Mouse (Mus musculus) stomach, embryonic 16.5 days (tissue): ENCODE measurements at regions not wholly inside any gene's neighbourhood (a gene's known extent, or its start where the extent isn't known, plus 50 kb on each side); places are given as distances from the start of the nearest gene placed in this dataset.

ENCODE experiments used
- ATAC-seq: fragments of 200-750 bp; cut with Nextera tagmentation; 2 replicates; pipeline ENCODE4 v1.8.0; 2017; ENCODE audit warnings: moderate number of reproducible peaks, moderate TSS enrichment; ENCODE audit not compliant: insufficient read depth, low FRiP score
- H3K27ac ChIP-seq: fragments of 300-500 bp; sonication (generic); 2 replicates; pipeline ENCODE4 v1.5.1; 2014; ENCODE audit warnings: low read length
- H3K27me3 ChIP-seq: fragments of 300-500 bp; sonication (generic); 2 replicates; pipeline ENCODE4 v1.6.1; 2014; ENCODE audit warnings: low read length, control low read depth, mixed read lengths; ENCODE audit not compliant: control insufficient read depth, insufficient read depth
- H3K36me3 ChIP-seq: fragments of 300-500 bp; sonication (generic); 2 replicates; pipeline ENCODE4 v1.6.1; 2014; ENCODE audit warnings: low read length; ENCODE audit not compliant: control insufficient read depth, insufficient read depth
- H3K4me1 ChIP-seq: fragments of 300-500 bp; sonication (generic); 2 replicates; pipeline ENCODE4 v1.6.1; 2014; ENCODE audit warnings: low read length, control low read depth, mixed read lengths; ENCODE audit not compliant: control insufficient read depth, insufficient read depth
- H3K4me2 ChIP-seq: fragments of 300-500 bp; sonication (generic); 2 replicates; pipeline ENCODE4 v1.6.1; 2014; ENCODE audit warnings: low read depth, low read length, mixed read lengths
- H3K4me3 ChIP-seq: fragments of 300-500 bp; sonication (generic); replicated peaks from 2 replicates; pipeline ENCODE4 v1.5.1; 2014; ENCODE audit warnings: mild to moderate bottlenecking, low read length
- H3K9ac ChIP-seq: fragments of 300-500 bp; sonication (generic); 2 replicates; pipeline ENCODE4 v1.6.1; 2014; ENCODE audit warnings: low read length
- H3K9me3 ChIP-seq: fragments of 300-500 bp; sonication (generic); replicated peaks from 2 replicates; pipeline ENCODE4 v1.6.1; 2016; ENCODE audit warnings: low read length, control low read depth; ENCODE audit not compliant: control insufficient read depth
- WGBS: fragments of 180-500 bp; shearing (Covaris S2); extraction: QIAGEN DNeasy Blood & Tissue Kit; methylation state at CpG from one replicate; pipeline ENCODE4 v1.1.7; 2014; 5-methylcytosine and 5-hydroxymethylcytosine counted together

DNA sequence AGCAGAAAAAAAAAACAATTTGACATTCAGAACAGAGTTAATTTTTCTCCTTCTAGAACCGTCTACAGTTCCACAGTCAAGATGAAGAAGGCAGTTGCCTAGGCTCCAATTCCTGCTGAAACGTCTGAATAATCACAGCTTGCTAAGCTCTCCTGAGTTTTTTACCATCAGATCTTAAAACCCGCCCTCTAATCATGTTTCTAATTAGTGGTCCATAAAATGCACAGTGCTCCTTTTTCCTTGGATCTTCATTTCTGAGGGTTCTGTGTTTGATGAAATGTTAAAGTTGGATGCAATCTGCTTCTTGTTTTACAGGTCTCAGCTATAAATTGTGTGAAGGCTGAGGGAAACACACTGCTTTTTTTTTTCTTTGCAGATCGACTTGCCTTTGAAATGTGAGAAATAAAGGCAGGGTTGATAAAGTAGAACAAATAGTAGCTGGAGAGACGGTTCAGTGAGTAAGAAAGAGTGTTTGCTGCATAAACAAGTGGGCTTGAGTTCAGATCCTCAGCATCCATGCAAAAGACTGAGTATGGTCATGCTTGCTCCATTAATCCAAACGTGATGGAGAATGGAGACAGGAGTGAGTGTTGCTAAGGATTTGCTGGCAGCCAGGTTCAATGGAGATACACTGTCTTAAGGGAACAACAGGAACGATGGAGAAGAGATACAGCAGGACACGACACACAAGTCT, 499.3 kb downstream of the Nuf2 start:
- no peak overlapping the region for H3K27ac ChIP-seq
- no peak overlapping the region for H3K4me3 ChIP-seq
- ATAC-seq = no peak
- H3K4me1 ChIP-seq = no peaks in the 10 kb centered on the region
- no peak overlapping the region for H3K9ac ChIP-seq
- H3K4me2 ChIP-seq = no peak overlapping the region
- H3K27me3 ChIP-seq = no peaks in the 10 kb centered on the region
- H3K36me3 ChIP-seq = no peaks in the 10 kb centered on the region
- no peaks in the 10 kb centered on the region for H3K9me3 ChIP-seq
- whole genome bisulfite sequencing = 60% methylated on average over 8 of the region's 8 CpGs

DNA sequence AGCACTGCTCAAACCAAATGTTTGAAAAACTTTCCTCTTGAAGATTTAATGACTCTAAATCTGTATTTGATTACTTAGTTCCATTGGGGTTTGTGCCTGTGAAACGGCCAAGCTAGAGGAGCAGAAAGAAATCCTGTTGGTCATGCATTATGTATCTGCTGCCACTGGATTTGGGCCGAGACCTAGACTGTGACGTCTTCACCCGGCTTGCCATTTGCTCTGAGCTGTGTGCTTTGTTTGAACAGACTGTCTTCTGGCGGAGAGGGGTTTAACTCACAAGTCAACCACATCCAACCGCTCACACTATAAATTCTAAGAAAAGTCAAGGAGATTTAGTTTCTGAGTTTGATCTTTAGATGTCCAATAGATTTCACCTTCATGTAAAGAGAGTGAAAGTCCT, 503.6 kb downstream of the Nuf2 start:
- H3K4me3 ChIP-seq = no peak overlapping the region
- no peaks in the 10 kb centered on the region for H3K9me3 ChIP-seq
- WGBS = 64% methylated on average over 6 of the region's 6 CpGs
- no peak for ATAC-seq
- no peaks in the 10 kb centered on the region for H3K27me3 ChIP-seq
- no peak overlapping the region for H3K27ac ChIP-seq
- no peaks in the 10 kb centered on the region for H3K36me3 ChIP-seq
- H3K9ac ChIP-seq = no peak overlapping the region
- no peaks in the 10 kb centered on the region for H3K4me1 ChIP-seq
- H3K4me2 ChIP-seq = no peak overlapping the region

- no peaks in the 10 kb centered on the region for H3K27me3 ChIP-seq
- H3K9ac ChIP-seq = no peak overlapping the region
- H3K36me3 ChIP-seq = no peaks in the 10 kb centered on the region
- H3K4me1 ChIP-seq = no peaks in the 10 kb centered on the region
- no peak overlapping the region for H3K4me3 ChIP-seq
- no peak for ATAC-seq
- 89% methylated on average over 3 of the region's 3 CpGs for WGBS
- no peak overlapping the region for H3K27ac ChIP-seq
- H3K4me2 ChIP-seq = no peak overlapping the region
- H3K9me3 ChIP-seq = no peaks in the 10 kb centered on the region
These were observed 504.0 kb downstream of the Nuf2 start for GRCm38 (mm10) chr1:169027241-169027640.

DNA sequence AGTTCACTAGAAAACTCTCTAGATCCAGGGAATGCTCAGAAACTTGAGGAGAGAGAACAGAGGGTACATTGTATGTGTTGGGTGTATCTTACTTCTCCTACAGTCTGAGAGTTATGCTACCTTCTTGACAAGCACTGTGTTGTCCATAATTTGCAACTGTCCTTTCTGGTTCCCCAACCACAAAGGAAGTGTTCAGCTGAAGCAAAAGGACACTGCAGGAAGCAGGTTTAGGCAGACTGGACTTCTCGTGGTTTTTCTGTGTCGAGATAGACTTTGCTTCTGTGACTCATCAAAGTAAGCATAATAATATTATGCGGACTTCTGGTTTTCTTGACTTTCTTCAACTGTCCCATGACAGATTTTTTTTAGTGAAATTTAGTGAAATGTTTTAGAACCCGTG, 506.7 kb downstream of the Nuf2 start:
- H3K36me3 ChIP-seq = no peaks in the 10 kb centered on the region
- no peak overlapping the region for H3K9ac ChIP-seq
- no peaks in the 10 kb centered on the region for H3K9me3 ChIP-seq
- no peak overlapping the region for H3K27ac ChIP-seq
- no peaks in the 10 kb centered on the region for H3K4me1 ChIP-seq
- no peak for ATAC-seq
- no peak overlapping the region for H3K4me2 ChIP-seq
- H3K4me3 ChIP-seq = no peak overlapping the region
- 79% methylated on average over 4 of the region's 4 CpGs for WGBS
- no peaks in the 10 kb centered on the region for H3K27me3 ChIP-seq

DNA sequence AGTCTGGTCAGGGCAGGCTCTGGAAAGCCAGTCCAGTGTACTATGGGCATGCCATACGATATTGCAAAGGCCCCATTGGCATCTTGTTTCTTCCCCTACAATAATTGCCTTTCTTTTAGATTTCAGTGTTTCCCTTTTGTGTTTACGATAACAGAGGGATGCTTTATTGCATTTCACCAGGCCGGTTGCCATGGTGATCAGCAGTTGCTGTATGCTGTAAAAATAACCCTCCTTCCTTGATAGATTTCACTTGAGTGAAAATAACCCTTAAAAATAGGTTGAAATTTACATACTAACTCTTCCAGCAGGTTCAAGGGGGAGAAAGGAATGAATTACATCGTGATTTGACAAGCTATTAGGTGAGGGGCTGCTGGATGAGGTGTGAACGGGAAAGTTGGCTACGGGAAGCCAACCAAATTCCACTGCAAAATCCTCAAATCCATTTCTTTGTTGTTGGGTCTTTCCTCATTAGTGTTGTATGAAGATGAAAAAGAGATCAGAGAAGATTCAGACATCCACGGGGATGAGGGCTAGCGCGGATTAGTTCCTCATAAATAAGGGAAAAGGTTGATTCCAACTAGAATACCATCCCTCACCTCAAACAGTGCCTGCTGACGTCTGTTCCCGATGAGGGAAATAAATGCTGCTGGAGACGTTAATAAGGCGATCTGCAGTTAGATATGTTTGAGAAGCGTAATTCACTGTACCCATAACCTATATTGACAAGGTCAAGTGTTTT, 539.6 kb downstream of the Nuf2 start:
- H3K9ac ChIP-seq = no peak overlapping the region
- 71% methylated on average over 14 of the region's 14 CpGs for WGBS
- H3K4me2 ChIP-seq = no peak overlapping the region
- no peaks in the 10 kb centered on the region for H3K9me3 ChIP-seq
- no peaks in the 10 kb centered on the region for H3K27me3 ChIP-seq
- H3K36me3 ChIP-seq = no peaks in the 10 kb centered on the region
- H3K4me3 ChIP-seq = no peak overlapping the region
- no peak overlapping the region for H3K27ac ChIP-seq
- ATAC-seq = no peak
- H3K4me1 ChIP-seq = no peaks in the 10 kb centered on the region

DNA sequence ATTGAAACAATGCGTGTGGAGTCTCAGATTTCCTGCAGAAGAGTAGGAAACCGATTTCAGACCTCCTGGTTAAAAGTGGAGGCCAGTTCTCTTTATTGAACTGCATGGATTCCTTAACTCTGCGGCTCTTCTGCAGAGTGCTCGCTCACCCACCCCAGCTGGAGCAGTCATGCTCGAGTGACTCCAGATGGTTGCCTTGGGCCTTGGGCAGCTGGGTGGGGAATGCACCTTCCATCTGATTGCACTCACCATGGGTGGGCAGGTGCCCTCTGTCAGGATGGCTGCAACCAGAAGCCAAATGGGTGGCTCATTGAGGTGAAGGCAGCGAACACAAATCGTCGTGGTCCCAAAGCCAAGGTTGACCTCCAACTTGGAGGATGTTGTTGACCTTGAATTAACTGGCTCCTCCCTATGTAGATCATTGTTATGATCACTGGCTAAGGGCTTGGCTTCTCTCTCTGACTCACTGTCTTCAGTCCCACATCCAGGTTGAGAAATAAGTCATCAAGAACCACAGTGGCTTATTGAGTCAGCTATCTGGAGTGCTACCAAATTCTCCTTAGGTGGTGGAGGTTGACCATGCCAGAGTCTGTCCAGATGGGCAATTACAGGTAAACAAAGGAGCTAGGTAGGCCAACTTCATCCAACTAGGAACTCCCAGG, 543.1 kb upstream of the Pbx1 start:
- H3K27ac ChIP-seq = no peak overlapping the region
- ATAC-seq = no peak
- WGBS = 64% methylated on average over 8 of the region's 8 CpGs

GRCm38 (mm10) chr1:168969402-168969801, 537.3 kb upstream of the Pbx1 start:
- WGBS = 24% methylated on average over 5 of the region's 5 CpGs
- ATAC-seq = no peak
- H3K27ac ChIP-seq = no peak overlapping the region

More for the DNA sequence above, 543.1 kb upstream of the Pbx1 start:
- Histone ChIP-seq H3K4me2 (no peak overlapping the region), H3K9me3 (no peaks in the 10 kb centered on the region), H3K27me3 (no peaks in the 10 kb centered on the region), H3K4me1 (no peaks in the 10 kb centered on the region), H3K36me3 (no peaks in the 10 kb centered on the region), H3K4me3 (no peak overlapping the region), H3K9ac (no peak overlapping the region)

DNA sequence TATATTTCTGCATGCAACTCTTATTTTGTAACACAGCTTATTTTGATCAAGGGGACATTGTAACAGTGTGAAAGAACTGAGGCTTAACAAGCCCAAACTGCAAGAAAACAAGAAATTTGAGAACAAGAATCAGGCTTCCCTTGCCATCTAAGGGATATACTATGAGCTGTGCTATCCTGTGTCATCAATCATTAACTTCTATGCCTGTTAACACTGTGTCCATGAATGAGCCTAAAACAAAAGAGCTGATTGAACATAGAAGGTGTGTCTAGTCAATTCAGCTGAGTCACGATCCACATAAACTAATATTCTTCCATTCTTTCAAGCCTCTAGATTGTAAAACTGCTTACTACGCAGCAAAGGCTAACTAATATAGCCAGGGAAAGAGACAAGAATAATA, 535.3 kb upstream of the Pbx1 start:
- ATAC-seq = no peak

More at GRCm38 (mm10) chr1:168969402-168969801, 537.3 kb upstream of the Pbx1 start:
- H3K27me3 ChIP-seq = no peaks in the 10 kb centered on the region
- no peaks in the 10 kb centered on the region for H3K4me1 ChIP-seq
- no peaks in the 10 kb centered on the region for H3K36me3 ChIP-seq
- H3K4me2 ChIP-seq = no peak overlapping the region
- no peaks in the 10 kb centered on the region for H3K9me3 ChIP-seq
- no peak overlapping the region for H3K4me3 ChIP-seq
- H3K9ac ChIP-seq = no peak overlapping the region

GRCm38 (mm10) chr1:168964467-168964904, 532.4 kb upstream of the Pbx1 start:
- H3K4me2 ChIP-seq = no peak overlapping the region
- H3K9me3 ChIP-seq = no peaks in the 10 kb centered on the region
- no peak overlapping the region for H3K9ac ChIP-seq
- no peaks in the 10 kb centered on the region for H3K4me1 ChIP-seq
- WGBS = 69% methylated on average over 6 of the region's 6 CpGs
- H3K36me3 ChIP-seq = no peaks in the 10 kb centered on the region
- no peak for ATAC-seq
- no peak overlapping the region for H3K4me3 ChIP-seq
- H3K27ac ChIP-seq = no peak overlapping the region
- no peaks in the 10 kb centered on the region for H3K27me3 ChIP-seq

More for the DNA sequence above, 535.3 kb upstream of the Pbx1 start:
- Histone ChIP-seq H3K27me3 (no peaks in the 10 kb centered on the region), H3K9ac (no peak overlapping the region), H3K4me3 (no peak overlapping the region), H3K4me1 (no peaks in the 10 kb centered on the region), H3K4me2 (no peak overlapping the region), H3K27ac (no peak overlapping the region), H3K9me3 (no peaks in the 10 kb centered on the region), H3K36me3 (no peaks in the 10 kb centered on the region)
- 65% methylated on average over 2 of the region's 2 CpGs for WGBS
